Mouse (Mus musculus) left cerebral cortex, postnatal 14 days (tissue): Measurements from ENCODE around the gene Npr3. TPM values are rescaled to one million over a fixed set of nuclear protein-coding genes. Genes with fewer than 3 reads are reported as not detected.
A peak's percentile ranks its signal among the peaks of the same experiment; 100 is the strongest.
"Not testable (repeated sequence)": the region's sequence is repeated elsewhere in the genome, so short reads cannot be mapped to it uniquely, and the experiment has no call there.

Source experiments
- DNase-seq, 2 experiments: peaks; one replicate each; pipeline ENCODE4 v3.0.0; 2021 to 2022; ENCODE audit warnings: low spot score in 2 of 2, mixed read lengths in 1 of 2
- intact Hi-C: fragments of 180-260 bp; cut with DNase I; formaldehyde crosslinking; loops from one replicate; pipeline ENCODE4 v1.15.1; 2025
- total RNA-seq, 2 experiments: library from RNA; stranded (reverse); gene quantifications; 2 replicates each; pipeline ENCODE4 v1.2.3; 2021

Gene Npr3
- total RNA-seq, 2 experiments from 2014 or later: 10.8 to 13.4 TPM

DNA sequence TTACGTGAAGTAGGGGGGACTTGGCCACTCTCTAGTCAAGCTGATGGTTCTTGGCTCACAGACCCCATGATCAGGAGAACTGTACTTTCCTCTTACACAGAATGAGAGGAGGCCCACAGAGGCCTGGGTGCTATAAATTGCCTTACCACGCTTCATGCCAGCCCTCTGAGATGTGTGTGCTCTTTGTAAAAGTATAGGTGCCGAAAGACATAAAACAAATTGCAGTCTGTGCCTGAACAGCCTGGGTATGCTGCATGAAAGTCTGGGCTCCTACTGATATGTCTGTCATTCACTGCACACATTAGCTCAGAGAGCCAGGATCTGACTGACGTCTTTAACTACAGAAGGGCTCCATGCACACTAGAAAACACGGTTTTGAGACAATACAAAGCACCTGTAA, 9.9 kb downstream of the Npr3 start:
- intact Hi-C loops: no loop called here
- no peak for DNase-seq

DNA sequence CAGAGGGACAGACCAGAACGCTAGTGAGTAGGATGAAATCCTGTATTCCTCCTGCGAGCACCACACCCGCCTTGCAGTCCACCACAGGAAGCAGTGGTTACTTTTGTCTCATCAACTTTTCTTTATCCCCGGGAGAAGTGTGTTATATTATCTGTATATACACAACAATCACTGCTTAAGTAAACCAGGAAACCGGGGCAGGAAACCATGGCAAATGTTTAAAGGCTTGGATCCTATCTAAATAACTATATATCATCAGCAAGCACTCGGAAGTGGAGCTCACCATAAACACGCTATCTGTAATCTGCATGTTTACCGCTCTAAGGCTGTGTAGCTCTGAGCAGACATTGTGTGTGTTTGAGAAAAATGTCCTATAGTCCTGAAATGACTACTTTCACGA, 13.1 kb downstream of the Npr3 start:
- intact Hi-C loops: no loop called here
- DNase-seq: no peak

DNA sequence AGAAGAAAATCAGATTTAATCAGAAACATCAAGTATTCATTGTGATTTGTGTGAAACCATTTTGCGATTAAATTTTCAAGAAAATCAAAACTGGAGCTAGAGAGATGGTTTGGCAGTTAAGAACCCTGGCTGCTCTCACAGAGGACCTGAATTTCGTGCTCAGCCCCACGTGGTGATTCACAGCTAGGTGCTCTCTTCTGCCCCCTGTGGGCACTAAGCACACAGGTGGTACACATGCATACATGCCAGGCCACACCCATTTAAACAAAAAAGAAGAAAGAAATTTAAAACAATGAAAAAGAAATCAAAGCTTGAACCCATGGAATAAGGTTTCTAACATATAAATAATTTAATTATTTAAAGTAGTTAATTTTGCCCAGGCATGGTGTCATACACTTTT, 15.7 kb downstream of the Npr3 start:
- no peak for DNase-seq

DNA sequence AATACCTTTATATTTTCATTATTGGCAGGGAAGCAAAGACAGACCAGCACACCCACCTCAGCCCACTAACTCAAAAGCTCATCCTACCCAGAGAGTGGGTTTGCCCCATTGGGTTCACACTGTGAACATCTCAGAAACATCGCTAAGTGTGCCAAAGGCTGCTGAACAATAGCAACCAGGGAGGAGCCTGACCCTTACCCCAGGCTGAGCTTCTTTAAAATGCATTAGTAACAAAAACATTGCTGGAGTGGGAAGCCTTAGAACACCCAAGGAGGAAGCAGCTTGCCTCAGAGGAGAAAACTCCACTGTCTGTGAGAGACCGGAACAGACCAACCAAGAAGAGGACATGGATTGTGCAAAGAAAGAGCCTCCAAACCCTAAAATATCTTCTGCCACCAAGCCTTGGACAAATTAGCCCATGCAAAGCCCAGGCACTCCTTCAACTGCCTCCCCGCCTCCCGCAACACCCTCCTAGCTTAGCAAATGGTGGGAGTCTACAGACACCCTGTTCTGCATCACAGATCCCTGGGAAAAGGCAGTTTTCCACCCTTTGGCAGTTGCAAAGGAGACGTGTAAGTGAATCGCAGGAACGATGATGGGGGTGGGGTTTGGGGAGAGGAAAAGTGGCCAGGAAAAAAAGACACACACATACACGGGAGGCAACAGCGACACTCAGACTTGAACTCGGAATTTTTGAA, 24.4 kb downstream of the Npr3 start:
- intact Hi-C loops: no loop called here
- DNase-seq: peak in 1 of 2 experiments; percentile 22

More for the DNA sequence above, 15.7 kb downstream of the Npr3 start:
- intact Hi-C loops: no loop called here

DNA sequence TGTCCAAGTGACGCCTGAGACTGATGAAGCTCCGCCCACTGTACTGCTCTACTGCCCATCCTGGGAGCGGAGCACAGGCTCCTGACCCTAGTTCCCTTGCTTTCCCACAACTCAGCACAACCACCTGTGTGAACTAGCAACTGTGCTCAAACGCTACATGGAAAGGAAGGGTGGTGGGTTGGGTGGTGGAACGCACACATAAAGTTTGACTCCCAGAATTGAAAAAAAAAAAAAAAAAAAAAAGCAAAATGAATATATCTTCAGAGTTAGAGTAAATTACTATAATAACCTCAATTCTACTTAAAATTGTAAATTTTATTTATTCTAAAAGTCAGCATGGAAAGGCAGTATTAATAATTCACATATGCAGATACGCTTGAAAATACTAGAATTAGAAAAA, 25.3 kb downstream of the Npr3 start:
- DNase-seq: no peak
- intact Hi-C loops: no loop called here

DNA sequence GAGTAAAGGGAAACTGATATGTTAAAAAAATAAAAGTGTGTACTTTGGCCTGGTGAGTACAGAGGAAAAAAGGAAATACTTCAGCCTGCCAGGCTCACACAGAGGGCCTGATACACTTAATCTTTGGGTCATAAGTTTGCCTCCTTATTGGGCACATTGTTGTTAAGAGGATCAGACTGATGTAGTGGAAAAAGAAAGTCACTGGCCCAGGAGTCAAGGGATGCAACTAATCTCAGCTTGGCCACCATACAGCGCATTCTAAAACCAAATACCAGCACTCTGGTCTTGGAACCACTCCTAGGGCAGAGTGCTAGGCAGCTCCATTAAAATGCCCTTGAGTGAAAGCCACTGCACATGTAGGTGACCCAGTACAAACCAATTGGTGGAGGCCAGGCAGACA, 28.8 kb downstream of the Npr3 start:
- intact Hi-C loops: no loop called here
- no peak for DNase-seq

DNA sequence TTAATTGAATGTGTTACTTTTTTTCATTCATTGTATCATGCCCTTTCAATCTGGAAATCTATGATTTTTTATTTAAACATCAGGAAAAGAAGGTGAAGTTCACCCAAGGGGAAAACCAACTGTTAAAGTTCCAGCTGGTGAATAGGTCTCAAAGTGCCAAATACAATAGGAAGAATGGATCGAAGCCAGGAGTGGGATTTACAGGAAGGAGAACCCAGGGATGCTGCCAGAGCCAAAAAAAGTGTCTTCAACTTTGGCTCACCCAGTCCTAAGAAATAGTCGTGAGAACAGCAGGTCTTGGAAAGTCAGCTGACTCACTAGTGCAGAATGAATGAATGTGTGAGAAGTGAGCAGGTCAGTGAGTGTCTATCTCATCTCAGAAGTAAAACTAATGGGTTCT, 29.8 kb downstream of the Npr3 start:
- DNase-seq: no peak
- intact Hi-C loops: no loop called here

DNA sequence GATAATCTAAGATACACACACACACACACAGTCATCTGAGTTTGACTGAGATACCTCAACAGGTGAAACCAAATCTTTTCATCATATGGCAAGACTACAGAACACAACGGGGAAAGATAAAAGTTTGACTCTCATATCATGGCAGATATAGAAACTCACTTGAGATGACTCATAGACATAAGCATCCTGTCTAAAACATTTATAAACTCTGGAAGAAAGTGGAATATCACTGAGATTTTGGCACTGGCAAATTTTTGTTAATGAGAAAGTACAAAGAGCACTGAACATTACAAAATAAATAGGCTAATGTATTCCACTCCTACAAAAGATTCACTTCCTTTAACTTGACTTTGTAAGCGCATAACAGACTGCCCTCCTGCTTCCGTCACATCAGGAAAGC, 40.2 kb downstream of the Npr3 start:
- intact Hi-C loops: no loop called here
- no peak for DNase-seq

DNA sequence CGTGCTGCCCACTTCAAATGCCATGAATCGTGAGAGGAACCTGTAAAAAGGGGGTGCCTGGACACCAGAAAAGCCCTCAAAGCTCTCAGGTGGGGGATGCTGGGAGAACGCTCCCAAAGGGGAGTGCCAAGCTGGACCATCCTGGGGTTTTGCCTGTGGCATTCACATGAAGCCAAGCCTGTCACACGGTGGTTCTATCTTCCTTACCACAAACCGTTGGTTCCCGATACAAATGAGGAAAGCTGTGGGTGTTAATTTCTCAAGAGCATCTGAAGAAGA, 43.6 kb downstream of the Npr3 start:
- DNase-seq: no peak
- intact Hi-C loops: loop anchor here (5.0 kb wide), 1 partner anchor 39 kb away; no protein-coding TSS in a partner anchor

DNA sequence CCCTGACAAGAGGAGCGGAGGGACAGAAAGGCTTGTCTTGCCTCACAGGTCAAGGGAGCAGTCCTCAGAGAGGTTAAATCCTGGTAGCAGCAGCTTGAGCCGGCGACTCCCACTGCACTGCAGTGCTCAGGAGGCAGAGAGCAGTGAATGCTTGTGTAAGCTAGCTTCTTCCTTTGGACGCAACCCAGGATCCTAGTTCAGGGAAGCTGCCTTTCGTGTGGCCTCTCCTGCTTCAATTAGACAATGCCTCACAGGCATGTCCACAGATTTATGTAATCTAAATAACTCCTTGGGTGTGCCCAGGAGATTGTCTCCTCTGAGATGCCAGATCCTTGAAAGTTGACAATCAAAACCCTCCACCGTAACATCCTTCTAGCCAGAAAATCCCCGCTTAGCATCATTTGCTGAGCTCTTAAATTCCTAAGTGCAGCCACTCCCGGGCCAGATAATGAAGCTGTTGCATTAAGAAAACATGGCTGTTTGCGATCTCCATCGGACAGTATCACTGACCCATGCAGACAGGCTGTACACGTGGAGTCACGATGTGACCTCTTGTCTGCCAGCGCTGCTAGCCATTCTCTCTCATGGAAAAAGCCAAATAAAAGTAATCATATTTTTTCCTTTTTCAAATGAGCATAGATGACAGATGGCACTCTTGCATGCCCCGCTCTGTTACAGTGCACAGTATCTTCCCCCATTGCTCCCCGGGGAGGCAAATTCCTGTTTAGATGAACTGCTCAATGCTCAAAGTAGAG, 44.1 kb downstream of the Npr3 start:
- intact Hi-C loops: loop anchor here (5.0 kb wide), 1 partner anchor 39 kb away; no protein-coding TSS in a partner anchor
- no peak for DNase-seq

DNA sequence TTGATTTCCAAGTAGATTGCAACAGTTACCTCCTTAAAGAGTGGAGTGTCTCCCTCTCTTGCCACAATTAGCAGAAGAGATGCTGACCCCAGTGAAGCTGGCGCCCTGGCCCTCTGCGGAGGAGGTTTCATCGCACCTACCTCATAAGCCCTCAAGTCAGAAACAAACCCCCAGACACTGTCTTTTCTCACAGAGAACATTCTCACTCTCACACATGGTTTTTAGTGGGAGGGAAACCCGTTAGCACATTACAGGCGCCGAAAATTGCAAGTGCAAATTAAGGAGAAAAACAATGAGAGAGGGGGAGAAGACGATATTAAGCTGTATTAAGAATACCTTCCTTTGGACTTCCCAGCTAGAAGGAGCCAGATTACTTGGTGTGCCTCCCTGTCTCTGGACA, 44.8 kb downstream of the Npr3 start:
- peak in 1 of 2 experiments; percentile 18 for DNase-seq
- intact Hi-C loops: loop anchor here (5.0 kb wide), 1 partner anchor 40 kb away; no protein-coding TSS in a partner anchor

DNA sequence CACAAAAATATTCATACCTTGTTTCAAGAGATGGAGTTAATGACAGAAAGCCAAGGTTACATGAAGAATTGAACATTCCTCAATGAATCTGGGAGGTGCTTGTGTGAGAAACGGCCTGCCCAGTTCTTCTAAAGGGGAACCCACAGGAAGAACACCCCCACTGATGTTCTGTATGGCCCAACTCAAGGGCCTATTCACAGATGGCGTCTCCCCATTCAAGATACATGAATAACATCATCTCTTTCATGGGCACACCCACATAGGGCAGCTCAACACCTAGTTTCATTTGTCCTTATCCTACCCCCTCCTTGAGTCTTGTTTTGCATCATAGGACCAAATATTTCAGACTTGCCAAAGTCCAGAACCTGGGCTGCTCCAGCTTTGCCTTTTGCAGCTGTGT, 46.8 kb downstream of the Npr3 start:
- DNase-seq: no peak

DNA sequence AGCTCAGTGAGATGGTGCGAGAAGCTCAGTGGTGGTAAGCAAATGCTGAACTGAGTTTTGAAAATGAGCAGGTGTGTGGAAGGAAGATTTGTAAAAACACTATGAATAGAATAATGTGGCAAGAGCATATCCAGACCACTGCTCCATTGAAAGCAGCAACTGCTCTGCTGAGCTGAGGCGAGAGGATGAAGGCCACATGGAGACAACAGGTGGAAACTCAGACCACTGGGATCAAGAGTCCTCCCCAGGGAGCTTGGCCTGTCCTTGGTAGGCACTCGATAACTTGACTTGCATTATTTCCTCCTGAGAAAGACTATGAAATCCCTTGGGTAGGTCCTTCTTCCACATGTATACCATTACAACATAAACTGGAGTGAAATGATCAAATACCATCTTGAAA, 47.3 kb downstream of the Npr3 start:
- no peak for DNase-seq
- intact Hi-C loops: loop anchor here (5.0 kb wide), 1 partner anchor 42 kb away; no protein-coding TSS in a partner anchor

More for the DNA sequence above, 46.8 kb downstream of the Npr3 start:
- intact Hi-C loops: loop anchor here (5.0 kb wide), 1 partner anchor 42 kb away; no protein-coding TSS in a partner anchor

DNA sequence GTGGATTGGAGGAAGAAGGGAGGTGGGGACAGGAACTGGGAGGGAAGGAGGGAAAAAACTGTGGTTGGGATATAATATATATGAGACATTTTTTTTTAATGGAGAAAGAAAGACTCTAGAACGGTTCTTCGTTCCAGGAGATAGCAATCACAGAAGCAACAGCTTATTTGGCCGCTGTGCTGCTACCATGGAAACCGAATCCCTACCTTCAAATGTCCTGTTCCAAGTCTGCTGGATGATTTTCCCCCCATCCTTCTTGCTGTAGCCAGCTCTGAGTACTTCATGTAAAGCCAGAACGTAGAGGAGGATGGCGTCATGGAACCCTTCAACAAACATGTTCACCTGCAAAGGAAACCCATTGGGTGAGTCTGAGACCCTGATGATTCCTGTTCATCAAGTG, 48.7 kb downstream of the Npr3 start:
- DNase-seq: peak; percentile 25 to 48
- intact Hi-C loops: no loop called here

DNA sequence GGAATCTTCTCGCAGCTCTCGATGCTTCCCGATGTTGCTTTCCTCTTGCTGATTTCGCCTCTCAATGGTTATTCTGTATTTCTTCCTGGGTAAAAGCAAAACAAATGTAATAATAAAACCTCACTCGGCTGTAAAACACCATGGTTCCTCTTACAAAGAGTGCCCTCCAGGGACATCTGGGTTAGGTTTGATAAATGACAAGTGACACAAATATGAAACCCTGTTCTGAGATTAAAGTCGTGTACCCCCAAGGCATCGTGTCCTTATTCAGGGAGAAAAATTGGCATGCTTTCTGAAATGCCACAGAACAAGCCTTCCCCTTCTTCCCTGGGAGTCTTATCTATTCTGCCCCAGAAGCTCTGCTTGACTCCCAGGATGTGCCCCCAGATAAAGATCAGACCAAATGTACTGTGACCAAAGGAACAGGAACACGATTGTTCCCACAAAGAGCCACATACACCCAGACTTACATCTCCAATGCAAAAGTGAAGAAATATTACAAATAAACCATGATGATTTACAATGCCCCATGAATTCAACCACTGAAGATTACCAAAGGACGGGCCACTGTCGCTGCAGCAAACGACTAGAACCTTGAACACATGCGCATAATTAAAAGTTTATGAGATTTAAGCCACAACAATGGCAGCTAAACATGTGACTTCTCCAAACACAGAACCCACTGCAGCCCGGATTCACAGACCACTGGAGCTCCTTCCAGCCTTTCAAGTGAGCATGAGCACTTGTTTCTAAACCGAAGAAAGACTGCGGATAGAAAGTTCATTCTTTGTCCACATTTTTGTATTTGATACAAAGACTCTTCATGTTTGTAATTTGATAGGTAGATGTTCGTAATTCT, 61.7 kb downstream of the Npr3 start:
- intact Hi-C loops: no loop called here
- DNase-seq: no peak

DNA sequence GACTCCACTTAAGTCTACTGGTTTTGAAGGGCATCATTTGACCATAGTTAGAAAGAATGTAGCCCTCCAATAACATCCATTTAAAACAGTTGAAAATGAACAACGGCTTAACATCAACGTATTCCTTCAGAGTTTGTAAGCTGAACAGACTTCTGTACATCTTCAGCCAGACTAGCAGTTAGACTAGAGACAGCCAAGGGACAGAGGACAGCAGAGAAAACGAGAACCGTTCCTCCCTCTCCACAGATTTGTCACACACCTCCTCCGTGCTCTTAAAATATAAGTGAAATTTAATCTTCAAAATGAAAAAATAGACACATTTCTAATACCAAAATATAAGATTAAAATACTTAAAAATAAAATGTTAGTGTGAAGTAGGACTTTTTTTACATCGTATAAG, 63.0 kb downstream of the Npr3 start:
- intact Hi-C loops: no loop called here
- no peak for DNase-seq

DNA sequence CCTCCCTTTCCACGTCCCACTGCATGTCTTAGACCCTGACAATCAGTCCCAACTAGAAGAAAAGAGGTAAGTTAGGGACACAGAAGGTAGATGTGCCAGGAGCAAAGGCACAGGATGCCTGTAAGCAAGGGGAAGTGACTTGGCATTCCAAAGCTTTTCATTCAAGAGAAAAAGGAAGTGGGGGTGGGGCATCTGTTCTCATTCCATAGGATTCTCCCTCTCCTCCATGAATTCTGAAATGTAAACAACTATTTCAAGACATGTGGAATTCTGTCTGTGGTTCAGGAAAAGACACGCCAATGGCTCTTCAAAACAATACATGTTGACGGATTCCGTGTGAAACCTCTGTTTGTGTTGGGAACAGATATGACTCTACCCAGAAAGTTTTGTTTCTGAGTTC, 65.3 kb downstream of the Npr3 start:
- no peak for DNase-seq
- intact Hi-C loops: no loop called here

DNA sequence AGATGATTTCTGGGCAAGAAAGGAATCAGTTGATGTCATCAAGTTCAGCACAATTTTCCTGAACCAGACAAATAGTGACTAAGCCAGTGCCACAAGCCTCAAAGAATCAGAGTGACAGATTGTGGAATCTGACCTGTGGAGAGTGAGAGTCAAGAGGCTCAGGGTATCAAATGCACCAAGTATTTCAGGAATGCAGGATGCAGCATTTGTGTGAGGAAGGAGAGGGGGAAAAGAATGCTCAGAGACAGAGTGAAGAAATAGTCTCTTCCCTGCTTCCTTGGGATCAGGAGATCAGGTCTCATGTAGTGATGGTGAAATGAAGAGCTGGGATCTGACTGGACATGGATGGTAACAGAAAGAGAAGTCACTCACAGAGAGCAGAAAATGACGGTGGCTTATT, 71.2 kb downstream of the Npr3 start:
- no peak for DNase-seq
- intact Hi-C loops: no loop called here

DNA sequence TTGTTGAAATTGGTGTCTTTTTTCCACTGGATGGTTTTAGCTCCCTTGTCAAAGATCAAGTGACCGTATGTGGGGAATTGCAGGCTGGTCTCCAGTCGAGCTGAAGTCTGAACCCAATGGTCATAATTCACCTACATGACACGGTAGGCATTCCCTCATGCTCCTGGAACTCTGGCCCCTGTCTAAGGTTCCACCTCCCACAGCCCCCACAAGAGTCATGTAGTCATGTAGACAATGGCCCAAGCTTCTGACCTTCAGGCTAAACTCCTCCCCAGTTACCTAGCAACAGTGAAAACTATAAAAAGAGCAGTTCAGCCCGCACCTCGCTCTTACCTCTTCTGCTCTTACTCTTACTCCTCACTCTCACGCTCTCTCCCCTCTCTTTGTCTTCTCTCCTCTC, 84.7 kb downstream of the Npr3 start:
- DNase-seq, intact Hi-C loops: not testable (repeated sequence)

DNA sequence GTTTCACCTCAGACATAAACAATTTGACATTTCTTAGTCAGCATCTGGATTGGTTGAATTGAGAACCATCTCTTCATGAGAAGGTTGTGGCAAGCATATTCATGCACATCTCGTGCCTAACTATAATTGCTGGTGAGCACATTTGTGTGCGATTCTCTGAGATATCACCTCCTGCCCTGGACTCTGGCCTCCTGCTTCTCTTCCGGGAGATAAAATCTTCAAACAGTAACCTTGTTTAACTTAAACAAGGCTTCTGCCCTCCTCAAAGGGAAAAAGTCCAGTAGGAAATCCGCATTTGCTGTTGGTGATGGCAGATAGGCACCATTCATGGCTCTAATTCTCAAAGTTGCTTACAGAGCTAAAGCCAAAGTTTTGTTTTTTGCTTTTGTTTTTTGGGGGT, 91.5 kb downstream of the Npr3 start:
- intact Hi-C loops: no loop called here
- DNase-seq: no peak
